In the genomic region with DNA sequence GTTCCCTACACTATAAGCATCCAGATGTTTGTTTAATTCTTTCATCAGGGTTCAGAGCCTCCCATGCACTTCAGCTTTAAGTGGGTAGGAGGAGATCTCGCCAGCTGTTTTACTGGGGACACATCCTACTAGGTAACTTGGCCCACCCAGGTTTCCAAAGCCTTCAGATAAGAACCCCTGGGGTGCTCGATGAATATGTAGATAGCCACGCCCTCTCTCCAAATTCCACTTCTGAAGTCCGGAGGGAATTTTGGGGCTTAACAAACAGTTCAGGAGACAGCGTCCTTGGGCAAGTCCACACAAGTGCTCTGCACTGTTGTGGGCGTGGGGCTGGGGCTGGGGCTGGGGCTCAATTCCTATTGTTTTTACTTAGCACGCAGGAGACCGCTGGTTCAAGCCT, we compare ENCODE assay signal across 28 mouse cellular contexts. TPM values are rescaled to one million over a fixed set of nuclear protein-coding genes. Genes with fewer than 3 reads are reported as not detected.
DNase-seq lines count a peak whose midpoint lies in the region; ATAC-seq and TF ChIP-seq lines count a peak whose summit lies in the region.
"Had no signal": no experiment of that assay in that cellular context is flagged by ENCODE, and none has a peak within 500 bp of the region (broad histone marks: within the 10 kb centered on the region; RNA-seq: fewer than 3 reads in every experiment).

No protein-coding gene starts in this region.

- no peak for TF ChIP-seq CTCF in ES-Bruce4 (IDR thresholded peaks at IDR 0.05; ENCODE audit: low read depth, low read length)

- TF ChIP-seq POLR2A in ES-Bruce4 (IDR thresholded peaks at IDR 0.05; ENCODE audit: insufficient read depth, low read length): no peak

- TF ChIP-seq EP300 in ES-Bruce4 (IDR thresholded peaks at IDR 0.05; ENCODE audit: insufficient read depth, low read depth, low read length): peak; percentile 95

- H3K9ac ChIP-seq in liver, embryonic 11.5 days (ENCODE audit: low read depth, low read length): no peak overlapping the region
- H3K9ac ChIP-seq in ES-Bruce4 (ENCODE audit: low read depth, poor library complexity, severe bottlenecking): peak overlapping the region; percentile 70
- H3K9ac ChIP-seq: embryonic facial prominence, embryonic 12.5 days; forebrain, embryonic 12.5 days; forebrain, embryonic 15.5 days; heart, embryonic 13.5 days; hindbrain, embryonic 14.5 days had no signal

- H3K4me1 ChIP-seq in liver, embryonic 11.5 days (replicated peaks; ENCODE audit: control insufficient read depth, insufficient read depth, low read length): peaks cover 15% of the 10 kb centered on the region
- peaks cover 6% of the 10 kb centered on the region for H3K4me1 ChIP-seq in ES-Bruce4 (ENCODE audit: control insufficient read depth, insufficient read depth, low read length)

- ATAC-seq in liver, embryonic 11.5 days (replicated peaks; ENCODE audit: low FRiP score): no peak
- ATAC-seq: activated CD4-positive, CD25-positive, alpha-beta regulatory T cell, adult 4 months; CD4-positive, CD25-positive, alpha-beta regulatory T cell, adult 4 months; forebrain, embryonic 15.5 days; hindbrain, postnatal 0 days; inflammation-experienced regulatory T-cells, adult 6 months; intestine, embryonic 16.5 days had no signal

- peaks cover 38% of the 10 kb centered on the region for H3K27me3 ChIP-seq in liver, embryonic 11.5 days (replicated peaks; ENCODE audit: control insufficient read depth, insufficient read depth, low read length)
- no peaks in the 10 kb centered on the region for H3K27me3 ChIP-seq in ES-Bruce4 (ENCODE audit: control insufficient read depth, insufficient read depth, low read length, poor library complexity, severe bottlenecking)

- no peak overlapping the region for H3K4me3 ChIP-seq in liver, embryonic 11.5 days (ENCODE audit: low read depth, low read length)
- H3K4me3 ChIP-seq in ES-Bruce4 (ENCODE audit: low read depth, low read length): peak overlapping the region; percentile 31
- H3K4me3 ChIP-seq: embryonic facial prominence, embryonic 12.5 days; erythroblast, embryonic 14.5 days; forebrain, embryonic 12.5 days; forebrain, embryonic 15.5 days; heart, embryonic 13.5 days had no signal

- no peaks in the 10 kb centered on the region for H3K9me3 ChIP-seq in liver, embryonic 11.5 days (ENCODE audit: control insufficient read depth, low read length)
- no peaks in the 10 kb centered on the region for H3K9me3 ChIP-seq in ES-Bruce4 (replicated peaks; ENCODE audit: control insufficient read depth, insufficient read depth, low read length, poor library complexity, severe bottlenecking)
- H3K9me3 ChIP-seq: embryonic facial prominence, embryonic 12.5 days; forebrain, embryonic 12.5 days; forebrain, embryonic 15.5 days; heart, embryonic 13.5 days had no signal

- 26% methylated on average over 8 of the region's 8 CpGs for WGBS in liver, embryonic 11.5 days

- H3K27ac ChIP-seq in liver, embryonic 11.5 days (ENCODE audit: low read depth, low read length): no peak overlapping the region
- H3K27ac ChIP-seq in ES-Bruce4 (ENCODE audit: insufficient read depth, low read length): peak overlapping the region; percentile 99
- H3K27ac ChIP-seq: embryonic facial prominence, embryonic 12.5 days; forebrain, embryonic 12.5 days; forebrain, embryonic 15.5 days; heart, embryonic 13.5 days; hindbrain, embryonic 14.5 days; hindbrain, postnatal 0 days had no signal

- no peaks in the 10 kb centered on the region for H3K36me3 ChIP-seq in liver, embryonic 11.5 days (ENCODE audit: control insufficient read depth, insufficient read depth, low read length)
- H3K36me3 ChIP-seq in ES-Bruce4 (ENCODE audit: control insufficient read depth, insufficient read depth, low read length, poor library complexity, severe bottlenecking): peaks cover 12% of the 10 kb centered on the region
- H3K36me3 ChIP-seq: embryonic facial prominence, embryonic 12.5 days; forebrain, embryonic 12.5 days; forebrain, embryonic 15.5 days; heart, embryonic 13.5 days had no signal

- no peak overlapping the region for H3K4me2 ChIP-seq in liver, embryonic 11.5 days
- H3K4me2 ChIP-seq: embryonic facial prominence, embryonic 12.5 days; forebrain, embryonic 12.5 days; forebrain, embryonic 15.5 days; heart, embryonic 13.5 days; hindbrain, embryonic 14.5 days had no signal

- peak; percentile 31 for DNase-seq in liver, embryonic 11.5 days (ENCODE audit: low spot score)
- no peak for DNase-seq in liver
- DNase-seq in R1 (ENCODE audit: low read depth, low spot score): peak; percentile 100
- no peak for DNase-seq in B cell, adult 2 months
- no peak for DNase-seq in urinary bladder, adult 2 months (ENCODE audit: low spot score)
- DNase-seq in cerebellum, adult 9-10 months: no peak
- DNase-seq: adrenal gland, adult 8-10 months; adrenal gland, postnatal 25 days; cerebellum, adult 11-12 months; cerebellum, adult 8-10 months; cerebellum, postnatal 14 days; gastrocnemius, postnatal 25 days; heart, adult 18-20 months; heart, postnatal 14 days; heart, postnatal 4 days had no signal

RNA-seq across cellular contexts. Expression of a gene that starts 1.9 kb away (rescaled TPM):
- 0.84 and 0.86 TPM in 2 replicates for polyA plus RNA-seq in liver, embryonic 11.5 days (2014; fragmentation: Nextera tagmentation; extraction: Ambion mirVana)
- polyA plus RNA-seq in ES-Bruce4 (2011; ENCODE audit: insufficient read depth, insufficient read length, low read depth, missing spikeins): 52.2 and 53.5 TPM in 2 replicates
- 0.07 TPM in 1 of 2 replicates, not detected in the other for polyA plus RNA-seq in urinary bladder, adult 2 months (2012; rRNA removed)
- polyA plus RNA-seq: activated CD4-positive, CD25-positive, alpha-beta regulatory T cell, adult 4 months; C2C12; CD4-positive, CD25-positive, alpha-beta regulatory T cell, adult 4 months; forebrain, embryonic 12.5 days; heart, embryonic 13.5 days had no signal

RNA-seq across cellular contexts. Expression of a gene that starts 32.6 kb away (rescaled TPM):
- 17.0 and 18.4 TPM in 2 replicates for polyA plus RNA-seq in liver, embryonic 11.5 days (2014; fragmentation: Nextera tagmentation; extraction: Ambion mirVana)
- polyA plus RNA-seq in ES-Bruce4 (2011; ENCODE audit: insufficient read depth, insufficient read length, low read depth, missing spikeins): 35.8 and 36.0 TPM in 2 replicates
- polyA plus RNA-seq in urinary bladder, adult 2 months (2012; rRNA removed): 14.0 and 14.3 TPM in 2 replicates
- polyA plus RNA-seq: activated CD4-positive, CD25-positive, alpha-beta regulatory T cell, adult 4 months; CD4-positive, CD25-positive, alpha-beta regulatory T cell, adult 4 months had no signal

RNA-seq across cellular contexts. Expression of a gene that starts 36.6 kb away (rescaled TPM):
- 27.1 and 33.3 TPM in 2 replicates for polyA plus RNA-seq in liver, embryonic 11.5 days (2014; fragmentation: Nextera tagmentation; extraction: Ambion mirVana)
- 207 and 210 TPM in 2 replicates for polyA plus RNA-seq in ES-Bruce4 (2011; ENCODE audit: insufficient read depth, insufficient read length, low read depth, missing spikeins)
- 60.2 and 86.0 TPM in 2 replicates for polyA plus RNA-seq in urinary bladder, adult 2 months (2012; rRNA removed)

RNA-seq across cellular contexts. Expression of a gene that starts 59.7 kb away (rescaled TPM):
- polyA plus RNA-seq in liver, embryonic 11.5 days (2014; fragmentation: Nextera tagmentation; extraction: Ambion mirVana): 12.0 and 14.1 TPM in 2 replicates
- polyA plus RNA-seq in ES-Bruce4 (2011; ENCODE audit: insufficient read depth, insufficient read length, low read depth, missing spikeins): 5.8 and 6.4 TPM in 2 replicates
- 11.8 and 12.6 TPM in 2 replicates for polyA plus RNA-seq in urinary bladder, adult 2 months (2012; rRNA removed)

Comparison
In these comparisons a context has a peak if more than half of its experiments do, and no peak if none do; other contexts are left out.
1. DNase-seq: peak in liver, embryonic 11.5 days (single experiment) and R1 (single experiment); none in liver (single experiment), B cell, adult 2 months (0 of 2), urinary bladder, adult 2 months (single experiment) and cerebellum, adult 9-10 months (single experiment).
2. RNA of a gene that starts 1.9 kb away (polyA plus RNA-seq): 52.2 to 53.5 TPM in ES-Bruce4; 0.84 to 0.86 TPM in liver, embryonic 11.5 days and 0.07 TPM in urinary bladder, adult 2 months; every median in the first group is over 10 times any median in the second.